21 mouse cellular contexts compared by ENCODE assay signal in genomic region chr3:152293530-152294181, GRCm38 (mm10). TPM values are rescaled to one million over a fixed set of nuclear protein-coding genes. Genes with fewer than 3 reads are reported as not detected.
DNase-seq lines count a peak whose midpoint lies in the region; ATAC-seq and TF ChIP-seq lines count a peak whose summit lies in the region.
"Had no signal": no experiment of that assay in that cellular context is flagged by ENCODE, and none has a peak within 500 bp of the region (broad histone marks: within the 10 kb centered on the region; RNA-seq: fewer than 3 reads in every experiment).

No protein-coding gene starts in this region.

- peak; percentile 58 for DNase-seq in heart, embryonic 10.5 days (ENCODE audit: low spot score)
- DNase-seq in heart, adult 18-20 months, result no peak
- DNase-seq in heart, adult 8-10 months (ENCODE audit: low spot score), result no peak
- DNase-seq in lung, postnatal 0 days (ENCODE audit: low spot score), result peak; percentile 12
- no peak for DNase-seq in lung, postnatal 4 days
- DNase-seq in left cerebral cortex, adult 11 months (ENCODE audit: low spot score), result no peak
- DNase-seq: adrenal gland, postnatal 25 days; cerebellum, adult 8-10 months; cerebellum, postnatal 36 days; embryo, embryonic 11 days; kidney, adult 9 months; kidney, postnatal 14 days; thymus, postnatal 14 days had no signal

- H3K4me3 ChIP-seq in heart, embryonic 10.5 days, result no peak overlapping the region
- H3K4me3 ChIP-seq in heart, embryonic 16.5 days (ENCODE audit: low read length), result no peak overlapping the region
- no peak overlapping the region for H3K4me3 ChIP-seq in lung, postnatal 0 days (ENCODE audit: low read depth, low read length)
- H3K4me3 ChIP-seq: forebrain, embryonic 13.5 days; hindbrain, embryonic 13.5 days; liver, embryonic 12.5 days; midbrain, embryonic 13.5 days; neural tube, embryonic 12.5 days had no signal

- WGBS in heart, embryonic 10.5 days, result 63% methylated on average over 13 of the region's 13 CpGs
- 37% methylated on average over 13 of the region's 13 CpGs for WGBS in heart, embryonic 16.5 days
- WGBS in lung, postnatal 0 days, result 45% methylated on average over 13 of the region's 13 CpGs

- H3K4me1 ChIP-seq in heart, embryonic 10.5 days, result peaks cover 14% of the 10 kb centered on the region
- H3K4me1 ChIP-seq in heart, embryonic 16.5 days (ENCODE audit: control insufficient read depth, insufficient read depth, low read length), result peaks cover 13% of the 10 kb centered on the region
- no peaks in the 10 kb centered on the region for H3K4me1 ChIP-seq in lung, postnatal 0 days (ENCODE audit: insufficient read depth, low read depth, low read length)
- H3K4me1 ChIP-seq: forebrain, embryonic 13.5 days; hindbrain, embryonic 13.5 days; liver, embryonic 12.5 days; midbrain, embryonic 13.5 days; neural tube, embryonic 12.5 days had no signal

- no peak for TF ChIP-seq EP300 in lung, postnatal 0 days (IDR thresholded peaks at IDR 0.05)

- H3K4me2 ChIP-seq in heart, embryonic 16.5 days (ENCODE audit: low read depth, low read length), result peak overlapping the region; percentile 19
- H3K4me2 ChIP-seq in lung, postnatal 0 days (replicated peaks; ENCODE audit: low read depth, low read length), result no peak overlapping the region
- H3K4me2 ChIP-seq: forebrain, embryonic 13.5 days; hindbrain, embryonic 13.5 days; liver, embryonic 12.5 days; midbrain, embryonic 13.5 days; neural tube, embryonic 12.5 days had no signal

- no peaks in the 10 kb centered on the region for H3K27me3 ChIP-seq in heart, embryonic 10.5 days (ENCODE audit: insufficient read depth, poor library complexity, severe bottlenecking)
- H3K27me3 ChIP-seq in heart, embryonic 16.5 days (ENCODE audit: control insufficient read depth, insufficient read depth, low read length), result no peaks in the 10 kb centered on the region
- H3K27me3 ChIP-seq in lung, postnatal 0 days (replicated peaks; ENCODE audit: insufficient read depth, low read length), result no peaks in the 10 kb centered on the region
- H3K27me3 ChIP-seq: forebrain, embryonic 13.5 days; hindbrain, embryonic 13.5 days; liver, embryonic 12.5 days; midbrain, embryonic 13.5 days; neural tube, embryonic 12.5 days had no signal

- H3K27ac ChIP-seq in heart, embryonic 10.5 days, result peak overlapping the region; percentile 72
- H3K27ac ChIP-seq in heart, embryonic 16.5 days (ENCODE audit: low read length), result peak overlapping the region; percentile 66
- H3K27ac ChIP-seq in lung, postnatal 0 days (ENCODE audit: low read length), result peak overlapping the region; percentile 48
- H3K27ac ChIP-seq: forebrain, embryonic 13.5 days; hindbrain, embryonic 13.5 days; liver, embryonic 12.5 days; midbrain, embryonic 13.5 days; neural tube, embryonic 12.5 days had no signal

- no peak overlapping the region for H3K9ac ChIP-seq in heart, embryonic 16.5 days (ENCODE audit: low read length)
- no peak overlapping the region for H3K9ac ChIP-seq in lung, postnatal 0 days (replicated peaks; ENCODE audit: low read depth)
- H3K9ac ChIP-seq: forebrain, embryonic 13.5 days; hindbrain, embryonic 13.5 days; liver, embryonic 12.5 days; midbrain, embryonic 13.5 days; neural tube, embryonic 12.5 days had no signal

- H3K36me3 ChIP-seq in heart, embryonic 10.5 days, result peaks cover 38% of the 10 kb centered on the region
- H3K36me3 ChIP-seq in heart, embryonic 16.5 days (ENCODE audit: control insufficient read depth, insufficient read depth), result peaks cover 7% of the 10 kb centered on the region
- H3K36me3 ChIP-seq in lung, postnatal 0 days (ENCODE audit: insufficient read depth, low read length), result 0 out of 2 replicates have a peak, but pooled peaks cover 4% of the 10 kb centered on the region

- TF ChIP-seq CTCF in lung, postnatal 0 days (IDR thresholded peaks at IDR 0.05), result no peak

- peak; percentile 63 for ATAC-seq in heart, embryonic 16.5 days (replicated peaks; ENCODE audit: extremely low read depth, insufficient read depth, low FRiP score)
- ATAC-seq in lung, postnatal 0 days, result no peak
- ATAC-seq: CD4-positive, CD25-positive, alpha-beta regulatory T cell, adult 4 months; forebrain, embryonic 13.5 days; liver, embryonic 12.5 days; midbrain, embryonic 13.5 days had no signal

- H3K9me3 ChIP-seq in heart, embryonic 10.5 days, result no peaks in the 10 kb centered on the region
- H3K9me3 ChIP-seq in heart, embryonic 16.5 days (replicated peaks; ENCODE audit: control insufficient read depth, low read length), result no peaks in the 10 kb centered on the region
- H3K9me3 ChIP-seq in lung, postnatal 0 days (ENCODE audit: low read length), result no peaks in the 10 kb centered on the region
- H3K9me3 ChIP-seq: forebrain, embryonic 13.5 days; hindbrain, embryonic 13.5 days; liver, embryonic 12.5 days; midbrain, embryonic 13.5 days; neural tube, embryonic 12.5 days had no signal

RNA-seq across cellular contexts. Expression of gene Nexn, which starts 27.5 kb away (rescaled TPM):
- 102 and 155 TPM in 2 replicates for polyA plus RNA-seq in heart, embryonic 10.5 days (2016; fragmentation: Nextera tagmentation; extraction: Ambion mirVana)
- 100 to 1,000 TPM; 321 to 331 TPM for total RNA-seq in heart, adult 18-20 months (2021)
- 224 and 231 TPM in 2 replicates for polyA plus RNA-seq in heart, embryonic 16.5 days (2015; fragmentation: Nextera tagmentation; extraction: Ambion mirVana)
- 100 to 1,000 TPM; 264 to 407 (median 333) TPM for total RNA-seq in heart, adult 8-10 months (2022)
- 39.9 and 47.1 TPM in 2 replicates for polyA plus RNA-seq in lung, postnatal 0 days (2015; fragmentation: Nextera tagmentation; extraction: Ambion mirVana)
- total RNA-seq: megakaryocyte, adult 5-6 weeks had no signal

RNA-seq across cellular contexts. Expression of gene Miga1, which starts 46.6 kb away (rescaled TPM):
- 14.5 and 18.4 TPM in 2 replicates for polyA plus RNA-seq in heart, embryonic 10.5 days (2016; fragmentation: Nextera tagmentation; extraction: Ambion mirVana)
- total RNA-seq in heart, adult 18-20 months (2021), result 10 to 100 TPM; 10.8 to 14.7 TPM
- polyA plus RNA-seq in heart, embryonic 16.5 days (2015; fragmentation: Nextera tagmentation; extraction: Ambion mirVana), result 11.7 and 12.9 TPM in 2 replicates
- total RNA-seq in heart, adult 8-10 months (2022), result 10 to 100 TPM; 10.4 to 15.8 (median 10.9) TPM
- polyA plus RNA-seq in lung, postnatal 0 days (2015; fragmentation: Nextera tagmentation; extraction: Ambion mirVana), result 10.0 and 12.3 TPM in 2 replicates

RNA-seq across cellular contexts. Expression of gene Usp33, which starts 52.6 kb away (rescaled TPM):
- polyA plus RNA-seq in heart, embryonic 10.5 days (2016; fragmentation: Nextera tagmentation; extraction: Ambion mirVana), result 36.2 and 37.6 TPM in 2 replicates
- total RNA-seq in heart, adult 18-20 months (2021), result 10 to 100 TPM; 22.2 to 24.3 TPM
- polyA plus RNA-seq in heart, embryonic 16.5 days (2015; fragmentation: Nextera tagmentation; extraction: Ambion mirVana), result 28.0 and 29.3 TPM in 2 replicates
- 10 to 100 TPM; 24.5 to 25.5 (median 24.6) TPM for total RNA-seq in heart, adult 8-10 months (2022)
- polyA plus RNA-seq in lung, postnatal 0 days (2015; fragmentation: Nextera tagmentation; extraction: Ambion mirVana), result 43.1 and 52.4 TPM in 2 replicates

Comparison
In these comparisons a context has a peak if more than half of its experiments do, and no peak if none do; other contexts are left out.
1. DNase-seq: peak in heart, embryonic 10.5 days (single experiment) and lung, postnatal 0 days (single experiment); none in heart, adult 18-20 months (0 of 2), heart, adult 8-10 months (single experiment), lung, postnatal 4 days (0 of 2) and left cerebral cortex, adult 11 months (single experiment).
2. Peak in every context shown above with its lines, with median percentiles within 50 percentile points of each other: H3K27ac ChIP-seq.